Mouse (Mus musculus) heart, postnatal 4 days (tissue): ENCODE results near the gene Synrg. TPM values are rescaled to one million over a fixed set of nuclear protein-coding genes. Genes with fewer than 3 reads are reported as not detected.

ENCODE experiments used
- DNase-seq: peaks from one replicate; pipeline ENCODE4 v3.0.0; 2021
- total RNA-seq, 2 experiments: library from RNA; stranded (reverse); gene quantifications; 2 replicates each; pipeline ENCODE4 v1.2.3; 2021

Gene Synrg
- total RNA-seq, 2 experiments from 2014 or later: 21.5 to 22.3 TPM

GRCm38 (mm10) chr11:84078601-84079000 is 114.4 kb downstream of the Synrg start:
- no peak for DNase-seq

DNA sequence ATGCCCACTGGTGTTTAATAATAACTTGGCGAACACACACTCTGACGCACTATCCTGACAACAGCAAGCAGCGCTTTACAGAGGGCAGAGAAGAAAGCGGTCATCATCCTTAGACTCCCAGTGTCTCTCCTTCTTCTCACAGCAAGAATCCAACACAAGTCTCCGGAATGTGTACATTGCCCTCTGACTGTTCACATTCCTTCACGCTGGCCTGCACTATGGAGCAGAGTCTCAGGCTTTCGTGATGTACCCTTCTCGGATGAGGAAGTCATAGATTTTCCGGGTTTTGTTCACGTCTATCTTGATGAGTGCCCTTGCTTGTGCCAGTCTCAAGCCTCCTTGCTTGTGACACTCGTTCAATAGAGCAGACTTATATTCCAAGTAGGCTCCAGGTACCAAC is 115.1 kb downstream of the Synrg start:
- DNase-seq: no peak

DNA sequence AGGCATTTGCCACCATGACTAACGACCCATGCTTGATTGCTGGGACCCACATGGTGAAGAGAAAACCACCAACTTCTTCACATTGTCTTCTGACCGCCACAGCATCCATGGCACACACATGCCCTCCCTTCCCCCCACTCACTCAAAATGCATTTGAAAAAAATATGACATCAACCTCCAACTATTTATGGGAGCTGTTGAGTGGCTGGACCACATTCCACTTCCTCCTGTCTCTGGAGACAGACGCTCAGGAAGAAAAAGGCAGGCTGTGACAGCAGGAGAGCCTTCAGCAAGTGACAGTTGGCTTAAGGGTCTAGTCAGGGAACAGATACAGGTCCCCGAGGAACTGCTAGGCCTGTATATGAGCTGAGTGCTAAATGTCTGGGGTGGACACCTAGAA is 115.7 kb downstream of the Synrg start:
- peak; percentile 11 for DNase-seq

DNA sequence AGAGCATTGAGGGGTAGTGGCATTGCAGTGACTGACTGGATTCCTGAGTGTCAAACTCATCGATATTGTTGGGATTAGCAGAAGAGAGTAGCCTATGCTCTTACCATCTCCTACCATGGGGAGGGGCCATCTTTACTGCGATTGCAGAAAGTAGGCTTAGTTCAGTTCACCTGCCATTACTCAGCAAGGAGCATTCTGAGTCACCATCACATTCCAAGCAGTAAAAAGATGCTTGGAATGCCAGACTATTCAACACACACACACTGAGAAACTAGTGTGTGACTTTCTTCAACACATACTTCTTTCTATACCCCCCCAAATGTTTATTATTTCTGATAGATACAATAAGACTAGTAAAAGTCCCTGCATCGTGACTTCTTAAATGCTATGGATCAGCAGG is 116.1 kb downstream of the Synrg start:
- no peak for DNase-seq

DNA sequence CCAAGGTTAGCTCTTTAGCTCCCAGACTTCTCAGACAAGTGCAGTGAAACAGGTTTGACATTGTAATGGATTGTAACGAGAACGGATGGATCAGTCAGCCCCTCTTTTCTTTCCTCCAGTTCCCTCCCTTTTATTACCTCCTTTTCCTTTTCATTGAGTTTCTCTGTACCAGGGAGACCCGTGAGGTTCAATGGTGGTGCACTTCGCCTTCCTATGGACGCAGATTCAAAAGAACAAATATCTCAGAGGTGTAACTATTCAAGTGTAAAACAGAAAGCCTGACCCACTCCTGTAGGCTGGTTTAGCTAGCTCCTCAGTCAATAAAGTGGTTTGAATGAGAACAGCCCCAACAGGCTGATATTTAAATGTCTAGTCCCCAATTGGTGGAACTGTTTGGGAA is 117.7 kb downstream of the Synrg start:
- no peak for DNase-seq

DNA sequence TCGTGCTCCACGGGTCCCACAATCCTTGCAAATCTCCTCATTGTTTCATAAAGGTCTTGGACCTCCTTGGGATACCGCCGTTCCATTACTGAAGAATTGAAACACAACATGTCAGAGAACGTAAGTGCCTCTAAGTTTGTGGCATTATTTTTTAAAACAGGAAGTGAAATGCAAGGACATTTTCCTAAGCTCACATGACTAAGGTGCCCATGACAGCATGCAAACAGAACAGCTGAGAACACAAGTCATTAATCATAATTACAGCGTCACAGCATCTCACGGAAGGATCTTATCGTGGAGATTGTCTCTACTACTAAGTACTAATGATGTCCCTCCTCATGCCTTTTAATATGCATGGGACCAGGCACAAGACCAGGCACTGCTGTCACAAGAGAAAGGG is 126.3 kb downstream of the Synrg start:
- no peak for DNase-seq

Other genes with a start within 250 kb of the Synrg start
- gene Wfdc21, start 217.5 kb upstream of the Synrg start, total RNA-seq: not detected
- 1 to 10 TPM; 8.3 to 8.7 TPM for gene Heatr6, start 210.7 kb upstream of the Synrg start, total RNA-seq
- not detected for gene Hnf1b, start 114.4 kb upstream of the Synrg start, total RNA-seq
- gene Ddx52, start 22.4 kb upstream of the Synrg start, total RNA-seq: 10 to 100 TPM; 13.4 to 14.0 TPM
- 1 to 10 TPM in 1 of 2 experiments, under 1 TPM in 1; 0.29 to 1.4 TPM for gene Dusp14, start 104.8 kb downstream of the Synrg start, total RNA-seq
- gene Tada2a, start 165.2 kb downstream of the Synrg start, total RNA-seq: 10 to 100 TPM; 11.8 to 12.0 TPM
- gene Acaca, start 165.2 kb downstream of the Synrg start, total RNA-seq: 10 to 100 TPM; 25.0 to 28.4 TPM
- not detected for gene Gm11437, start 203.0 kb downstream of the Synrg start, total RNA-seq